Mouse (Mus musculus) left cerebral cortex, adult 11 months (tissue): Measurements from ENCODE around the gene Tmprss7.

Experiments used
- DNase-seq: peaks from one replicate; pipeline ENCODE4 v3.0.0; 2022; ENCODE audit warnings: low spot score

Gene Tmprss7

GRCm38 (mm10) chr16:45625342-45625741, 68.1 kb downstream of the Tmprss7 start:
- DNase-seq = no peak

DNA sequence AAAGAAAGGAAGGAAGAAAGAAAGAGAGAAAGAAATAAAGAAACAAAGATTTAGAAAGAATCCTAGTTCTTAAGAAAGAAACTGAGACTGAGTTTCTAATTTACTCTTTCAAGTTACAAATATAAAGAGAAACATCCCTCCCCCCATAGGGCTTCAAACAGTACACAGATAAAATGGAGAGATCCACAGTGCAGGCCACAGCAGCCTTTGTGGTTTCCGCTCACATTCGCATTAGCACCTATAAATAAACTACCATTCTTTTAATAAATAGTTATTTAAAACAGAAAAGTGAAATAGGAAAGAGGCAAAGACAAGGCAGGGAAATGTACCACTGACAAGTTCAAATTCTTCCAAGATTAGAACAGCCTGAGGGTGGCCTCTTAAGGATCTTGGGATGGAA, 68.7 kb downstream of the Tmprss7 start:
- no peak for DNase-seq

GRCm38 (mm10) chr16:45623230-45623629, 70.2 kb downstream of the Tmprss7 start:
- no peak for DNase-seq

DNA sequence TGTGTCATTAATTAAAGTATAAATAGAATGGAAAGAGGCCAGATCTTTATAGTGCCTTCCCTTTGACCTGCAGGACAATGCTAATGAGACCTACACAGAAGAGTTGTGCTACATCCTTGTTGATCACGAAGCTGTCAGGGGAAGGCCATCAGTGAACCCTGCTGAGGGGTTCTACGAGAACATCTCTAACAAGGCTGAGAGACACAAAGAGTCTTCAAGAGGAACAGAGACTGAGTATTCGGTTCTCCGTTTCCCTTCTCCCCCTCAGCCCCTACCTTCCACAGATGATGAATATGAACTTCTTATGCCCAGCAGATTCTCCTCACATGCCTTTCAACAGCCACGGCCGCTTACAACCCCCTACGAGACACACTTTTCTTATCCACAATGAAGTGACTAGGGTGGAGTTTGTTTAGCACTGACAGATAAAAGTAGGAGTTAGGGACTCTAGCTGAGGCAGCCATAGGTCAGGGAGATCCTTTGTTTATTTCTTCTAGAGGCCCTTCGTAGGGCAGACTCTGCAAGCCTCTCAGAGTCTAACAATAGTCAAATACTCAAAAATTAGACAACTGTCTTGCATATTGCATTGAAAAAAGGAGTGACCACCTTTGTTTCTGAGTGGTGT, 73.6 kb downstream of the Tmprss7 start:
- no peak for DNase-seq

GRCm38 (mm10) chr16:45615944-45616343, 77.5 kb downstream of the Tmprss7 start:
- no peak for DNase-seq

GRCm38 (mm10) chr16:45613247-45613646, 80.2 kb downstream of the Tmprss7 start:
- DNase-seq = no peak

GRCm38 (mm10) chr16:45610267-45610666, 83.2 kb downstream of the Tmprss7 start, which contains the start of gene Gcsam:
Gene Gcsam, plus strand, starts transcription at chr16:45610380.
- no peak for DNase-seq

- DNase-seq = no peak
These were observed 84.2 kb downstream of the Tmprss7 start for GRCm38 (mm10) chr16:45609300-45609699.

GRCm38 (mm10) chr16:45608481-45608954, 84.9 kb downstream of the Tmprss7 start:
- DNase-seq = peak; percentile 19
